Mouse (Mus musculus): ENCODE measurements around the gene Nsmce1.
"Not testable (repeated sequence)": the region's sequence is repeated elsewhere in the genome, so short reads cannot be mapped to it uniquely, and the experiment has no call there.

The Nsmce1 gene

GRCm38 (mm10) chr7:125430170-125430842 lies 61.1 kb downstream of the Nsmce1 start:
- DNase-seq = no peak

- not testable (repeated sequence) for DNase-seq
These were observed 62.4 kb downstream of the Nsmce1 start for GRCm38 (mm10) chr7:125428816-125429500.

DNA sequence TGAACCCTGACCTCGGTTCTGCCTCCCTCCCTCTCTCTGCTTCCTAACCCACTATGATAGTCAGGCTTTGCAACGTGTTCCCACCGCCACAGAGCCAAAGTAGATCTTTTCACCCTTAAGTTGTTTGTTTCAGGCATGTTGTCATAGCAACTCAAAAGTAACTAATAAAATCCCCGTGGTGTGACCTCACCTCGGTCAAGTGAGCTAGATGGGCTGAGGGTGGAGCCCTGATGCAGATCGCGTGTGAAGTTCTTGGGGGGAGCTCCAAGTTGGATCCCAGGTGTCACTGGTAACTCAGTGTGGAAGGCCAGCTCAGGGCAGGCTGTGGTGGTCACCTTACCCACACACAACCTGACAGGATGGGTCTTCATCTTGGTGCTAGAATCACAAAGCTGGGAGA lies 63.0 kb downstream of the Nsmce1 start:
- DNase-seq = no peak

GRCm38 (mm10) chr7:125427492-125428090 lies 63.8 kb downstream of the Nsmce1 start:
- no peak for DNase-seq

DNA sequence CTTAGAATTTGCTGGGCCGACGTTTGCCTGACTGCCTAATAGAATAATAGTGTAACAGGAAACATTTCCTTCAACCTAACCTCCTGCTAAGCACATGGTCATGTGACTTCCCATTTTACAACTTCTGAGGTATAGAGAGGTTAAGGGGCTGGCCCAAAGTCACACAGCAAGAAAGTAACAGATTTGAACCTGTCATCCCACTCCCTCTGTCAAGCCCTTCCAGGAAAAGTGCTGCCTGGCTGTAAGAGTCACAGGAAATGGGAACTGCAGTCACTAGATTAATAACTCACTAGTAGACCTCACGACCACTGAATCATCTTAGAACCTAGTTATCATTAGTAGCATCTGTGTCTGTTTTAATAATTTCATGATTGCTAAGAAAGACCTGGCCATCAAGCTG lies 68.3 kb downstream of the Nsmce1 start:
- no peak for DNase-seq

DNA sequence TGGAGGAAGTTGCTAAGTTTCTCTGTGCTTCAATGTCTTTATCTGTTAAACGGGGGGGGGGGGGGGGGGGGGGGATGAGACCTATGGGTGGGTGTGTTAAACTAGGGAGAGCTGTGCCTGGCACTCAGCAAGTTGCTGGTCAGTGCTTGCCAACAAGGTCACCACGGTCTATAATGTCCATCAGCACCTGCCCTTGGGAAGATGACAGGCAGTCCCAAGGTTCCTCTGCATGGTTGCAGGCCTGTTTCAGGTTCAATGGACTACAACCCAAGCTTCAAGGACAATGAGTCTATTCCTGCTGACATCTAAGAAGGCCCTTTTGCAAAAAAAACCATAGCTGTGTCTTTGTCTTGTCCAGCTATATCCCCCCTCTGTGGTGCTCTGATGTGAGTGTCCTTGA lies 69.5 kb downstream of the Nsmce1 start:
- no peak for DNase-seq

- DNase-seq = peak; percentile 90
These were observed 71.2 kb downstream of the Nsmce1 start for GRCm38 (mm10) chr7:125420190-125420589.

DNA sequence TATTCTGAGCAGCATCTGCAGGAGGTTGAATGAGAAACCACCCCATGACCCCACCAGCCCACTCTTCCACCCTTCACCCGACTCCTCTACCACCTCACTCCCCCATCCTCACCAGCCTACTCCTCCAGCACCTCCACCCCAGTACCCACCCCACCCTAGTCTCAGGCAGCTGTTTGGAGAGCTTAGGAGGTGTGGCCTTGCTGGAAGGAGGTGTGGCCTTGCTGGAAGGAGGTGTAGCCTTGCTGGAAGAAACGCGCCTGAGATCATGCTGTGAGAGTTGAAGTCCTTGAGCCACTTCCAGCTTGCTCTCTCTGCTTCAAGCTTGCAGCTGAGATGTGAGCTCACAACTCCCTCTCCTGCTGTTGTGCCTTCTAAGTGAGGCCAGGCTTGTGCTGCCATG lies 73.0 kb downstream of the Nsmce1 start:
- DNase-seq = peak; percentile 56
